Mouse (Mus musculus): ENCODE results near the gene Cdk17. TPM values are rescaled to one million over a fixed set of nuclear protein-coding genes. Genes with fewer than 3 reads are reported as not detected.

Gene Cdk17
- polyA plus RNA-seq, 1 experiment from 2014 or later, result 39.7 TPM

- Histone ChIP-seq H3K4me1 (ENCODE audit: control insufficient read depth, insufficient read depth, low read length) (no peaks in the 10 kb centered on the region), H3K27me3 (ENCODE audit: control insufficient read depth, insufficient read depth, low read length) (no peaks in the 10 kb centered on the region), H3K4me3 (ENCODE audit: low read depth, low read length) (no peak overlapping the region), H3K4me2 (ENCODE audit: low read depth) (no peak overlapping the region), H3K36me3 (ENCODE audit: control insufficient read depth, insufficient read depth, low read length) (no peaks in the 10 kb centered on the region), H3K9ac (ENCODE audit: low read length) (no peak overlapping the region), H3K27ac (ENCODE audit: low read depth, low read length) (no peak overlapping the region), H3K9me3 (ENCODE audit: control insufficient read depth, low read length) (no peaks in the 10 kb centered on the region)
- no peak for DNase-seq (ENCODE audit: low spot score)
- 69% methylated on average over 12 of the region's 12 CpGs for WGBS
- ATAC-seq (ENCODE audit: insufficient read depth, low FRiP score, low TSS enrichment), result no peak
Measured at GRCm38 (mm10) chr10:93122399-93123184, 38.1 kb upstream of the Cdk17 start.

GRCm38 (mm10) chr10:93123310-93123709 is 37.4 kb upstream of the Cdk17 start:
- Histone ChIP-seq H3K4me1 (ENCODE audit: control insufficient read depth, insufficient read depth, low read length) (no peaks in the 10 kb centered on the region), H3K27me3 (ENCODE audit: control insufficient read depth, insufficient read depth, low read length) (no peaks in the 10 kb centered on the region), H3K27ac (ENCODE audit: low read depth, low read length) (no peak overlapping the region), H3K4me2 (ENCODE audit: low read depth) (no peak overlapping the region), H3K9me3 (ENCODE audit: control insufficient read depth, low read length) (no peaks in the 10 kb centered on the region), H3K9ac (ENCODE audit: low read length) (no peak overlapping the region), H3K36me3 (ENCODE audit: control insufficient read depth, insufficient read depth, low read length) (no peaks in the 10 kb centered on the region), H3K4me3 (ENCODE audit: low read depth, low read length) (no peak overlapping the region)
- WGBS, result 79% methylated on average over 4 of the region's 4 CpGs
- DNase-seq (ENCODE audit: low spot score) (no peak), ATAC-seq (ENCODE audit: insufficient read depth, low FRiP score, low TSS enrichment) (no peak)

- H3K27ac ChIP-seq (ENCODE audit: low read depth, low read length), result no peak overlapping the region
- H3K9me3 ChIP-seq (ENCODE audit: control insufficient read depth, low read length), result no peaks in the 10 kb centered on the region
- DNase-seq (ENCODE audit: low spot score), result no peak
- no peak overlapping the region for H3K4me3 ChIP-seq (ENCODE audit: low read depth, low read length)
- no peak for ATAC-seq (ENCODE audit: insufficient read depth, low FRiP score, low TSS enrichment)
- no peaks in the 10 kb centered on the region for H3K27me3 ChIP-seq (ENCODE audit: control insufficient read depth, insufficient read depth, low read length)
- no peaks in the 10 kb centered on the region for H3K36me3 ChIP-seq (ENCODE audit: control insufficient read depth, insufficient read depth, low read length)
- no peak overlapping the region for H3K9ac ChIP-seq (ENCODE audit: low read length)
- 77% methylated on average over 12 of the region's 12 CpGs for WGBS
- H3K4me2 ChIP-seq (ENCODE audit: low read depth), result no peak overlapping the region
- H3K4me1 ChIP-seq (ENCODE audit: control insufficient read depth, insufficient read depth, low read length), result no peaks in the 10 kb centered on the region
Measured at GRCm38 (mm10) chr10:93123957-93124613, 36.6 kb upstream of the Cdk17 start.

GRCm38 (mm10) chr10:93126025-93126424 is 34.6 kb upstream of the Cdk17 start:
- Histone ChIP-seq H3K9me3 (ENCODE audit: control insufficient read depth, low read length) (no peaks in the 10 kb centered on the region), H3K27ac (ENCODE audit: low read depth, low read length) (no peak overlapping the region), H3K4me2 (ENCODE audit: low read depth) (no peak overlapping the region), H3K9ac (ENCODE audit: low read length) (no peak overlapping the region), H3K4me3 (ENCODE audit: low read depth, low read length) (no peak overlapping the region), H3K36me3 (ENCODE audit: control insufficient read depth, insufficient read depth, low read length) (no peaks in the 10 kb centered on the region), H3K27me3 (ENCODE audit: control insufficient read depth, insufficient read depth, low read length) (no peaks in the 10 kb centered on the region), H3K4me1 (ENCODE audit: control insufficient read depth, insufficient read depth, low read length) (no peaks in the 10 kb centered on the region)
- DNase-seq (ENCODE audit: low spot score) (no peak), ATAC-seq (ENCODE audit: insufficient read depth, low FRiP score, low TSS enrichment) (no peak)
- WGBS, result 89% methylated on average over 3 of the region's 3 CpGs

GRCm38 (mm10) chr10:93128566-93128965 is 32.1 kb upstream of the Cdk17 start:
- Histone ChIP-seq H3K9me3 (ENCODE audit: control insufficient read depth, low read length) (no peaks in the 10 kb centered on the region), H3K27me3 (ENCODE audit: control insufficient read depth, insufficient read depth, low read length) (no peaks in the 10 kb centered on the region), H3K4me2 (ENCODE audit: low read depth) (no peak overlapping the region), H3K4me1 (ENCODE audit: control insufficient read depth, insufficient read depth, low read length) (no peaks in the 10 kb centered on the region), H3K27ac (ENCODE audit: low read depth, low read length) (no peak overlapping the region), H3K9ac (ENCODE audit: low read length) (no peak overlapping the region), H3K4me3 (ENCODE audit: low read depth, low read length) (no peak overlapping the region), H3K36me3 (ENCODE audit: control insufficient read depth, insufficient read depth, low read length) (no peaks in the 10 kb centered on the region)
- ATAC-seq (ENCODE audit: insufficient read depth, low FRiP score, low TSS enrichment), result no peak
- no peak for DNase-seq (ENCODE audit: low spot score)
- 90% methylated on average over 2 of the region's 2 CpGs for WGBS

- no peaks in the 10 kb centered on the region for H3K9me3 ChIP-seq (ENCODE audit: control insufficient read depth, low read length)
- 86% methylated on average over 1 of the region's 1 CpGs for WGBS
- H3K4me3 ChIP-seq (ENCODE audit: low read depth, low read length), result no peak overlapping the region
Measured at GRCm38 (mm10) chr10:93129345-93129744, 31.3 kb upstream of the Cdk17 start.

GRCm38 (mm10) chr10:93129904-93130455 is 30.7 kb upstream of the Cdk17 start:
- Histone ChIP-seq H3K36me3 (ENCODE audit: control insufficient read depth, insufficient read depth, low read length) (no peaks in the 10 kb centered on the region), H3K4me2 (ENCODE audit: low read depth) (no peak overlapping the region), H3K27me3 (ENCODE audit: control insufficient read depth, insufficient read depth, low read length) (no peaks in the 10 kb centered on the region), H3K4me3 (ENCODE audit: low read depth, low read length) (no peak overlapping the region), H3K4me1 (ENCODE audit: control insufficient read depth, insufficient read depth, low read length) (no peaks in the 10 kb centered on the region), H3K9ac (ENCODE audit: low read length) (no peak overlapping the region), H3K27ac (ENCODE audit: low read depth, low read length) (no peak overlapping the region), H3K9me3 (ENCODE audit: control insufficient read depth, low read length) (no peaks in the 10 kb centered on the region)
- ATAC-seq (ENCODE audit: insufficient read depth, low FRiP score, low TSS enrichment) (no peak), DNase-seq (ENCODE audit: low spot score) (no peak)
- 73% methylated on average over 9 of the region's 9 CpGs for WGBS

More at GRCm38 (mm10) chr10:93129345-93129744, 31.3 kb upstream of the Cdk17 start:
- Histone ChIP-seq H3K27ac (ENCODE audit: low read depth, low read length) (no peak overlapping the region), H3K36me3 (ENCODE audit: control insufficient read depth, insufficient read depth, low read length) (no peaks in the 10 kb centered on the region), H3K9ac (ENCODE audit: low read length) (no peak overlapping the region), H3K4me2 (ENCODE audit: low read depth) (no peak overlapping the region), H3K27me3 (ENCODE audit: control insufficient read depth, insufficient read depth, low read length) (no peaks in the 10 kb centered on the region), H3K4me1 (ENCODE audit: control insufficient read depth, insufficient read depth, low read length) (no peaks in the 10 kb centered on the region)
- DNase-seq (ENCODE audit: low spot score) (no peak), ATAC-seq (ENCODE audit: insufficient read depth, low FRiP score, low TSS enrichment) (no peak)

GRCm38 (mm10) chr10:93130456-93130940 is 30.2 kb upstream of the Cdk17 start:
- H3K9ac ChIP-seq (ENCODE audit: low read length), result no peak overlapping the region
- DNase-seq (ENCODE audit: low spot score) (no peak), ATAC-seq (ENCODE audit: insufficient read depth, low FRiP score, low TSS enrichment) (no peak)
- H3K27ac ChIP-seq (ENCODE audit: low read depth, low read length), result no peak overlapping the region
- H3K4me2 ChIP-seq (ENCODE audit: low read depth), result no peak overlapping the region
- H3K27me3 ChIP-seq (ENCODE audit: control insufficient read depth, insufficient read depth, low read length), result no peaks in the 10 kb centered on the region
- H3K9me3 ChIP-seq (ENCODE audit: control insufficient read depth, low read length), result no peaks in the 10 kb centered on the region
- 85% methylated on average over 10 of the region's 10 CpGs for WGBS
- H3K4me3 ChIP-seq (ENCODE audit: low read depth, low read length), result no peak overlapping the region
- no peaks in the 10 kb centered on the region for H3K4me1 ChIP-seq (ENCODE audit: control insufficient read depth, insufficient read depth, low read length)
- no peaks in the 10 kb centered on the region for H3K36me3 ChIP-seq (ENCODE audit: control insufficient read depth, insufficient read depth, low read length)
